Mouse (Mus musculus) monocyte, adult 5-6 weeks (primary cell): ENCODE measurements around the gene Lce1l. TPM values are rescaled to one million over a fixed set of nuclear protein-coding genes. Genes with fewer than 3 reads are reported as not detected.
"Not testable (repeated sequence)": the region's sequence is repeated elsewhere in the genome, so short reads cannot be mapped to it uniquely, and the experiment has no call there.

ENCODE experiments used
- ATAC-seq: fragments of 153-309, 156-312 bp; replicated peaks from 2 replicates; pipeline ENCODE4 v1.8.0; 2017; ENCODE audit warnings: mild to moderate bottlenecking; ENCODE audit not compliant: low TSS enrichment, insufficient number of reproducible peaks, severe bottlenecking, poor library complexity, low FRiP score
- total RNA-seq: library from RNA; stranded (forward); fragments of 200-1000, 200-491, 200-594 nt; gene quantifications from 3 replicates; pipeline ENCODE4 v1.2.3, GENCODE M21; 2017

Gene Lce1l
- not detected in 3 replicates for total RNA-seq

DNA sequence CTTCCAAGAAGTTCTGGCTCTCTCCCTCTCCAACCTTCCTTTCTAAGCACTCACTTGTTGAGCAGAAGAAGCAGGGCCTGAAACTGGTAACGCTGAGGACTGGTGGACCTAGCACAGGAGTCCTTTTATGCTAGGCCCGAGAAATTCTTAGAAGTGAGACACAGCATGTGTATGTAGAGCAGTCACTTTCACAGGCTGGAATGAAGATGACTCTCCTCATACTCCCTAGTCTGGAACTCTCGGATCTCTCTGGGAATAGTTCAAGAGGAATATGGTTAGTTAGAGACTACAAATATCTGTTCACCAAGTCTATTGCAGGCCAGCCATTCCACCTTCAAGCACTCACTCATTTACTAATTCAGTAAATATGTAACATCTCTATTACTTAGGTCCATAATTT is at the start of gene Lce1l:
Gene Lce1l, minus strand, starts transcription at position 101 of the 400 bp plus-strand sequence.
- ATAC-seq = no peak

DNA sequence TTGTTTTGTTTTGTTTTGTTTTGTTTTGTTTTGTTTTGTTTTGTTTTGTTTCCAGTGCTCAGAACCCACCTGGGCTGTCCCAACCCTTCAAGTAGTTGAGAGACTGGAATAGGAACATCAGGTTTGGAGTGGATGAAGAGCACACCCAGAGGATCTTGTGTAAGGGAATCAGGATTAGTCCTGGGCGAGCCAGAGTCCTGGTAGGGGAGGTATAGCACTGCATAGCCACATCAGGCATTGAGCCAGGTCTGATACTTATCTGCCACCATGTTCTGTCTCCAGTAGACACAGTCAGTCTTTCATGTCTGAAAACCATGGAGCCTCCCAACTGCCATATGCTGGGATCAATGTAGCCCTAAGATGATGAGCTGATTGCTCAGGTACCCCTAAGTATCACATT is 43.4 kb upstream of the Lce1l start:
- no peak for ATAC-seq

DNA sequence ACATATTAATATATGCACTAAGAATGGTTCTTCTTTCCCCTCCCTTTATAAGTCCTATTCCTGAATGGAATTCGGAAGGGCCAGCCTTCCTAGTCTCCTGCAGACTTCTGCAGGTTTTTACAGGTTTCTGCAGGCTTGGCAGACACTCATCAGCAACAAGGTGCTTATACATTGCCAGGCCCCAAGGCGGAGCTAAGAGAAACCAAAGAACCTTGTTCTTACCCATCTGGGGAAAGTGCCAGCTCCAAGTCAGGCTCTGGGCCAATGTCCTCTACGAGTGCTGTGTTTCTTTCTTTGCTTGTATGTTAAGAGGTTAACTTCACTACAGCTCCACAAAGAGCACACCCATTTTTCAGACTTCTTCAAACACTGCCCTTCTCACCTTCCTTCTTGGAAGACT is 43.0 kb upstream of the Lce1l start:
- no peak for ATAC-seq

DNA sequence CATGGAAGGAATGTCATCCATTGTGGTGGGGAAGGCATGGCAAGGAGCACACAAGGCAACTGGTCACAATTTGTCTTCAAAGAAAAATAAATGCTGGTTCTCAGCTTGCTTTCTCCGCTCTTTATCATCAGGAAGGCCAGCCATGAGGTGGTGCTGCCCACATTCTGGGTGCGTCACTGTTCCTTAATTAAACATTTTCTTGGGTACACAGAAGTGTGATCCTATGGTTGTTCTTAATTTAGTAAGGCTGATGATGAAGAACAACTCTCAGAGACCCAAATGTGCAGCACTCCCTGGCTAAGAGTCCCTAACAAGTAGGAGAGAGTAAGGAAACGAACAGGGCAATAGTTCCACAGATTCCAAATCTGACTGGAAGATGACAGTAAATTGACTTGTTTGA is 23.1 kb upstream of the Lce1l start:
- no peak for ATAC-seq

DNA sequence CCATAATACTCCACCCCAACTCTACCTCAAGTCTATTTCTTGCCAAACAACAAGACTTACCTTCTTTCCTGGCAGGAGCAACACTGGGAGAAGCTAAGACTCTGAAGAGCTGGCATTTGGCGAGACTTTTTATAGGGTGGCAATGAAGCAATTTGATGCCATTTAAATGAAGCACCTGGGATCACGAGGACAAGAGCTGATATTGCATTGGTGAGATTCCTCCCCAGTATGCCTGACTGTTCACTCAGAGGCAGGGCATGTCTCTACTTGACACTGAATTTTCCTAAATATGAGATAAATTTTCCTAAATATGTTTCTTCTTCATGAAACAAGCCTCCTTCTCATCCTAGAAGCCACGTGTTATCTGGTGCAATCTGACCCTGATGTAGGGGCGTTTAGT is 19.0 kb upstream of the Lce1l start, which contains the start of gene 2310050C09Rik:
Gene 2310050C09Rik, minus strand, starts transcription at position 101 of the 400 bp plus-strand sequence.
- no peak for ATAC-seq

DNA sequence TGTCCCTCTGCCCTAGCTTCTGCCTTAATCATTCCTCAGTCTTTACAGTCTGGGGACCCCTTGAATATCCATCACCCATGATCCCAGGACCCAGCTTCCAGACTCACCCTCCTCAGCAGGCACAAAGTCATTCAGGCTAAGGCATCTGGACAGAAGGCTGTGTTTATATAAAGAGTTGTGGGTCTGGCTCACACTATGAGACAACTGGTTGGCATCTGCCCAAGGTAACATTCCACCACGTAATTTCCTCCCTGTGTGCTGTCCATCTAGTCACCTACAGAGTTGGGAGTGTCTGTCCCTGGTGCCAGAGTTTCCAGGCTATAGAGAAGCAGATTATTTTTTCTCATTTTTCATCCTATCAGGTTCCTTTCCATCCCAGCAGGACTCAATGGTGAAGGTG is 24.0 kb downstream of the Lce1l start, which contains the start of gene Kprp:
Gene Kprp, minus strand, starts transcription at position 140 of the 400 bp plus-strand sequence.
- no peak for ATAC-seq

DNA sequence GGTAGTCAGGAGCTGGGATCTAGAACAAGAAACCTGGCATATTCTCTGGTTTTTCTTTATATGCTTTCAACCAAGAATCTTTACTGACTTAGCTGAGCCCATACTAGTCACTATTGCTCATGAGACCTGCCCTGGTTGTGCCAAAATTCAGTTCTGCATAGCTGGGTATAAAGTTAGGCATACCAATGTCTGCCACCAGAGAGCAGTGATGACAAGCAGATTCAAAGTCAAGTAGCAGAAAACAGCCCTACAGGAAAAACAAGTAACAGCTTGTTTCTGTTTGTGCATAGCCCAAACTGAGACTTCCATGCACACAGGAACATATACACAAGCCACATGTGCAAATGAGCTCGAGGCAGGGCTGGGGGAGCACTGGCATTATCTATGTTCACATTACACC is 25.3 kb downstream of the Lce1l start:
- no peak for ATAC-seq

DNA sequence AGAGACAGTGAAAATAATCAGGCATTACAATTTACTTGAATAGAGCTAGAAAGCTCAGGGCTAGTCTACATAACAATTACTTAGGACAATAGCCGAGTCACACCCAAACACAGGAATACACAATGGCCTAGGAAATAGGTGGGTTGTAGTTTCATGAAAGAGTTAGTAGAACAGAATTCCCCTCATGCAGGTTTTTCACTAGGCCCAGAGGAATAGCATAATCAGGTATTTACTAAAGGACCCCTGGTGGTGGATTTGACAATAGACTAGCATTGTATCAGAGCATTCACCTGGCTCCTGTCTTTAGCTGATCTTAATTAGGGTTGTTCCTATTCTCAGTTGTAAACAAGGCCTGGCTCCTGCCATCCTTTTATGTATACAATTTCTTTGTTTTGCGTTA is 35.0 kb downstream of the Lce1l start:
- ATAC-seq = not testable (repeated sequence)

DNA sequence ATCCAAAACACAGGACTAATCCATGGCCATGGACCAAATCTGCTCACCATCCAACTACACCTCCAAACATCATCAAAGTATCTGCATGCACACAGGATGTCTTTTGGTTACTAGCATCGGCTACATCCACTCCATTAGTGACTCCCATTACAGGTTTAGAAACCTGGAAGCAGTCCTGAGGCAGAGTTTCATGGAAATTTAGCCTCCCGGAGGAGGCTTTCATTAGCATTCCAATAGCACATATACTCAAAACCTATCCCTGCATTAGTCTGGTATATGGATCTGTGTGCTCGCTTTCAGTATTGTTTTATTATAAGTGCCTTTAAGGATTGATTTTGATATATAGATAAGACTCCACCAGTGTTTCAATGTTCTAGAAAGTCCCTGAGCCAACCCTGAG is 35.5 kb downstream of the Lce1l start:
- no peak for ATAC-seq

DNA sequence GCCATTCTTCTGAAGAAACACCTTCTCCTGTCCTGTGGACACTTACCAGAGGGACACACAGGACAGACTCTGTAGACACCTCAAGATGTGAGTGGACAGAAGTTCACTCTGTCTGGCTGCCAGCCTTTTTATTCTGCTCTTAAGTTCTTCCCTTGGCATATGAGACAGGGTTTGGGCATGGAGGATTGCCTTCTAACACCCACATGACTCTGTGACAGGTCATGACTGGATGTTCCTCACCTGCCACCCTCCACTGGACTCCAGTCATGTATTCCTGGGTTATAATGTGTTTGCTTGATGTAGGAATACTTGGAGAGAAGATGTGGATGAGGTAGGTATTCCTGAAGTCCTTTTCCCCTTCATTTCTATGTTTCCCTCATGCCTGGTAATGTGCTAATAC is 43.3 kb downstream of the Lce1l start, which contains the start of gene Lce1k:
Gene Lce1k, minus strand, starts transcription at position 101 of the 400 bp plus-strand sequence.
- ATAC-seq = no peak

Other genes starting within 250 kb of the Lce1l start
- not detected in 3 replicates for gene 2210017I01Rik, start 243.8 kb downstream of the Lce1l start, total RNA-seq
- gene Lce6a, start 229.6 kb downstream of the Lce1l start, total RNA-seq = not detected in 3 replicates
- gene Lce1a1, start 203.0 kb downstream of the Lce1l start, total RNA-seq = not detected in 3 replicates
- gene Lce1b, start 194.4 kb downstream of the Lce1l start, total RNA-seq = not detected in 3 replicates
- not detected in 3 replicates for gene Lce1a2, start 181.0 kb downstream of the Lce1l start, total RNA-seq
- not detected in 3 replicates for gene Lce1c, start 172.0 kb downstream of the Lce1l start, total RNA-seq
- gene Lce1d, start 164.1 kb downstream of the Lce1l start, total RNA-seq = not detected in 3 replicates
- gene Lce1e, start 142.2 kb downstream of the Lce1l start, total RNA-seq = not detected in 3 replicates
- gene Lce1f, start 130.9 kb downstream of the Lce1l start, total RNA-seq = not detected in 3 replicates
- gene Gm38119, start 112.2 kb downstream of the Lce1l start, total RNA-seq = not detected in 3 replicates
- gene Lce1g, start 98.9 kb downstream of the Lce1l start, total RNA-seq = not detected in 3 replicates
- not detected in 3 replicates for gene Lce1h, start 86.2 kb downstream of the Lce1l start, total RNA-seq
- gene Lce1i, start 72.4 kb downstream of the Lce1l start, total RNA-seq = not detected in 3 replicates
- gene Lce1j, start 60.8 kb downstream of the Lce1l start, total RNA-seq = not detected in 3 replicates
- not detected in 3 replicates for gene Lce1k, start 43.4 kb downstream of the Lce1l start, total RNA-seq
- not detected in 3 replicates for gene Kprp, start 24.0 kb downstream of the Lce1l start, total RNA-seq
- gene 2310050C09Rik, start 18.9 kb upstream of the Lce1l start, total RNA-seq = not detected in 3 replicates
- not detected in 3 replicates for gene Lce3a, start 74.9 kb upstream of the Lce1l start, total RNA-seq
- gene Lce3b, start 81.7 kb upstream of the Lce1l start, total RNA-seq = not detected in 3 replicates
- not detected in 3 replicates for gene Lce3c, start 93.2 kb upstream of the Lce1l start, total RNA-seq
- not detected in 3 replicates for gene Lce3d, start 106.1 kb upstream of the Lce1l start, total RNA-seq
- not detected in 3 replicates for gene Lce3e, start 115.8 kb upstream of the Lce1l start, total RNA-seq
- gene Lce3f, start 140.9 kb upstream of the Lce1l start, total RNA-seq = not detected in 3 replicates
- not detected in 3 replicates for gene Crct1, start 164.4 kb upstream of the Lce1l start, total RNA-seq
- not detected in 3 replicates for gene Lce1m, start 167.8 kb upstream of the Lce1l start, total RNA-seq
- 0.19 TPM in 1 of 3 replicates, not detected in the others for gene Gm4858, start 217.5 kb upstream of the Lce1l start, total RNA-seq